Mouse (Mus musculus) ES-Bruce4 (cell line): ENCODE measurements around the gene Zfp654. TPM values are rescaled to one million over a fixed set of nuclear protein-coding genes. Genes with fewer than 3 reads are reported as not detected.

Source experiments
- H3K27ac ChIP-seq: 2 replicates; pipeline ENCODE4 v1.5.1; 2012; ENCODE audit warnings: low read length, inconsistent platforms; ENCODE audit not compliant: insufficient read depth
- H3K27me3 ChIP-seq: 2 replicates; pipeline ENCODE4 v1.6.1; 2012; ENCODE audit warnings: mild to moderate bottlenecking, low read length, inconsistent platforms; ENCODE audit not compliant: control insufficient read depth, poor library complexity, insufficient read depth, severe bottlenecking
- H3K36me3 ChIP-seq: 2 replicates; pipeline ENCODE4 v1.6.1; 2012; ENCODE audit warnings: inconsistent platforms, mild to moderate bottlenecking, low read length, moderate library complexity; ENCODE audit not compliant: control insufficient read depth, poor library complexity, insufficient read depth, severe bottlenecking
- H3K4me1 ChIP-seq: one replicate; pipeline ENCODE4 v1.8.1; 2011; ENCODE audit warnings: low read length; ENCODE audit not compliant: control insufficient read depth, insufficient read depth
- H3K4me3 ChIP-seq: 2 replicates; pipeline ENCODE4 v1.5.1; 2011; ENCODE audit warnings: low read depth, mild to moderate bottlenecking, low read length
- H3K9ac ChIP-seq: 2 replicates; pipeline ENCODE4 v1.6.1; 2012; ENCODE audit warnings: low read depth, mild to moderate bottlenecking, inconsistent platforms; ENCODE audit not compliant: poor library complexity, severe bottlenecking
- H3K9me3 ChIP-seq: replicated peaks from 2 replicates; pipeline ENCODE4 v1.6.1; 2012; ENCODE audit warnings: mild to moderate bottlenecking, low read length, inconsistent platforms; ENCODE audit not compliant: control insufficient read depth, poor library complexity, insufficient read depth, severe bottlenecking
- CTCF ChIP-seq: IDR thresholded peaks from one replicate; pipeline ENCODE4 v1.8.1; 2011; ENCODE audit warnings: low read depth, low read length
- EP300 ChIP-seq: IDR thresholded peaks from 2 replicates; pipeline ENCODE4 v1.6.1; 2011; ENCODE audit warnings: low read depth, low read length; ENCODE audit not compliant: insufficient read depth
- POLR2A ChIP-seq: IDR thresholded peaks from one replicate; pipeline ENCODE4 v1.8.1; 2011; ENCODE audit warnings: low read length; ENCODE audit not compliant: insufficient read depth
- polyA plus RNA-seq: library from polyadenylated mRNA; stranded (reverse); fragments of >200 nt; gene quantifications from 2 replicates; pipeline ENCODE4 v1.2.4, GENCODE M21; 2011; ENCODE audit warnings: low read depth; ENCODE audit not compliant: missing spikeins, insufficient read depth, insufficient read length

Zfp654 gene
- polyA plus RNA-seq, 1 experiment = 12.1 TPM

- no peak for TF ChIP-seq CTCF
- TF ChIP-seq EP300 = no peak
- no peak for TF ChIP-seq POLR2A
- H3K27ac ChIP-seq = no peak overlapping the region
- H3K4me1 ChIP-seq = no peaks in the 10 kb centered on the region
Measured at GRCm38 (mm10) chr16:64835996-64836545, 15.4 kb downstream of the Zfp654 start.

DNA sequence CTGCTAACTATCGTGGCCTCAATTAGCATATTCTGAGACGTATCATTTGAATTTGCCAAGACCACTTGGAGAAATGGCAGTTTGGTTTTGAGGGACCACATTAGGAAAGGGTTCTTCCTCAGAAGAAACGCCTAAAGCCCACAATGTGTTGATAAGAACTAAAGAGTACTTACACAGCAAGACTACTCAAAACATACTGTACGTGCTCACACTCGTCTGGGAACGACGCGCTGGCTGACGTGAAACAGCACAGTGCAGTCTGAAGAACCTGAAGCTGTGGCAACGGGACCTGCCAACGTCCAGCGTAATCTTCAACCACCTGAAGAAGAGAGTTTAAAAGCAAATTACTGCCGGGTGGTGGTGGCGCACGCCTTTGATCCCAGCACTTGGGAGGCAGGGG, 21.2 kb downstream of the Zfp654 start:
- Histone ChIP-seq H3K4me3 (no peak overlapping the region), H3K36me3 (no peaks in the 10 kb centered on the region; the same call in 1 of the 2 replicates), H3K9me3 (no peaks in the 10 kb centered on the region), H3K27ac (no peak overlapping the region), H3K9ac (no peak overlapping the region), H3K27me3 (no peaks in the 10 kb centered on the region), H3K4me1 (no peaks in the 10 kb centered on the region)
- no peak for TF ChIP-seq POLR2A
- TF ChIP-seq CTCF = no peak
- TF ChIP-seq EP300 = no peak

More at GRCm38 (mm10) chr16:64835996-64836545, 15.4 kb downstream of the Zfp654 start:
- no peak overlapping the region for H3K4me3 ChIP-seq
- no peaks in the 10 kb centered on the region for H3K36me3 ChIP-seq
- H3K9me3 ChIP-seq = no peaks in the 10 kb centered on the region
- no peak overlapping the region for H3K9ac ChIP-seq
- no peaks in the 10 kb centered on the region for H3K27me3 ChIP-seq

- Histone ChIP-seq H3K9ac (no peak overlapping the region), H3K9me3 (no peaks in the 10 kb centered on the region), H3K27ac (no peak overlapping the region), H3K4me3 (no peak overlapping the region), H3K4me1 (no peaks in the 10 kb centered on the region), H3K27me3 (no peaks in the 10 kb centered on the region), H3K36me3 (no peaks in the 10 kb centered on the region; the same call in 1 of the 2 replicates)
- TF ChIP-seq POLR2A (no peak), CTCF (no peak), EP300 (no peak)
Measured at GRCm38 (mm10) chr16:64824474-64824873, 27.0 kb downstream of the Zfp654 start.

DNA sequence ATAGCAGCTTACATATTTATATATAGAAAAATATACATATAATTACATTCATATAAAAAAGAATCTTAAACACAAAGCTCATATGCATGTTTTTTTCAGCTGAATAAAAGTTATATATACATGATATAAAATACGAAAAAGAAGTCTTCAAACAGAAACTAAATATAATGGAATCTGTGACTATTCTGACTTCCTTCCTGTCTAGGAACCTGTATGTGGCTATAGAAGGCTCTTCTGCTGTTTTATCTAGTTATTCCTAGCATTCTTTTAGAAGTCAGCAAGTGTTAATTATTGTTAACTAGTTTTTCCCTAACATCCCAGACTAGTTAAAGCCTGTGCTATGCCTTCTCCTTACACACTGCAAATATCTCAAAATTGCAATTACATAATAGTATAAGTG, 27.6 kb downstream of the Zfp654 start:
- Histone ChIP-seq H3K4me1 (no peaks in the 10 kb centered on the region), H3K9me3 (no peaks in the 10 kb centered on the region), H3K27ac (no peak overlapping the region), H3K4me3 (no peak overlapping the region), H3K9ac (no peak overlapping the region), H3K36me3 (no peaks in the 10 kb centered on the region; the same call in 1 of the 2 replicates), H3K27me3 (no peaks in the 10 kb centered on the region)
- no peak for TF ChIP-seq CTCF
- no peak for TF ChIP-seq EP300
- no peak for TF ChIP-seq POLR2A

DNA sequence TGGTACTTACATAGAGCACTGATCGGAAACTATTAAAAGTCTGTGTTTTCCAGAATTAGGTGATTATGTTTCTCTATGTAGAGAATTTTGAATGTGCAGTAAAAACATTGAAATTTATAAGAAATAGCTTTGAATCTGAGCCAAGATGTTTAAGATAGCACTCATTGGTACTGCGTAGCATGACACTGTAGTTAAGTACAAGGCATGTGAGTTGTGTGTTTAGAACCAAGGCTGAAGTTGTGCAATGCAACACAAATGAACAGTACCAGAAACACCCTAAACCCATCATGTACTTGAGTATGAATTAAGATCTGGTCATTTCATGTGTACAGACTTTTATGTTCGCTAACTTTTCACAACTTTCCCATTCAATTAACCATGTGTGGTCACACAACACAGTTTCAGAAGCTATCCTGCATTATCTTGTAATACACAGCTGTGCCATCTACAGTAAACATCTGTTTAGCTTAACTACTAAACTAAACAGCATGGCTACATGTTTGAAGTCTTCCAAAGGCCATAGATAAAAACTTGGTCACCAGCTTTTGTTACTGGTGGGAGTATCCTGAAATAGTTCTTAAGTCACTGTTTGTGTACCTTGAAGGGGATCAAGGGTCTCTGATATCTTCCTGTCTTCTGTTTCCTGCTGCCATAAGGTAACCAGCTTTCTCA, 34.2 kb downstream of the Zfp654 start:
- Histone ChIP-seq H3K9me3 (no peaks in the 10 kb centered on the region), H3K27me3 (no peaks in the 10 kb centered on the region), H3K36me3 (peaks cover 3% of the 10 kb centered on the region), H3K4me1 (no peaks in the 10 kb centered on the region), H3K4me3 (no peak overlapping the region), H3K27ac (no peak overlapping the region), H3K9ac (no peak overlapping the region)
- no peak for TF ChIP-seq EP300
- no peak for TF ChIP-seq POLR2A
- no peak for TF ChIP-seq CTCF

GRCm38 (mm10) chr16:64803041-64803440, 48.4 kb downstream of the Zfp654 start:
- Histone ChIP-seq H3K27me3 (no peaks in the 10 kb centered on the region), H3K36me3 (peaks cover 4% of the 10 kb centered on the region; the same call in 1 of the 2 replicates), H3K4me3 (no peak overlapping the region), H3K4me1 (no peaks in the 10 kb centered on the region), H3K9me3 (peaks cover 12% of the 10 kb centered on the region), H3K27ac (no peak overlapping the region), H3K9ac (no peak overlapping the region)
- TF ChIP-seq POLR2A (no peak), CTCF (no peak), EP300 (no peak)
